Mouse (Mus musculus) spleen, adult 18-20 months (tissue): ENCODE data around the gene Eif4a3.

Experiments
- DNase-seq, 2 experiments: peaks; one replicate each; pipeline ENCODE4 v3.0.0; 2022; ENCODE audit warnings: mixed read lengths in 2 of 2

Eif4a3 gene

GRCm38 (mm10) chr11:119239480-119239879, 60.4 kb downstream of the Eif4a3 start:
- no peak for DNase-seq
